Mouse (Mus musculus) left cerebral cortex, postnatal 25 days (tissue): ENCODE results near the gene Fbxo2. TPM values are rescaled to one million over a fixed set of nuclear protein-coding genes. Genes with fewer than 3 reads are reported as not detected.

Experiments used
- DNase-seq, 2 experiments: peaks; one replicate each; pipeline ENCODE4 v3.0.0; 2022; ENCODE audit warnings: low spot score in 2 of 2, mixed read lengths in 1 of 2
- intact Hi-C: fragments of 180-260 bp; cut with DNase I; formaldehyde crosslinking; loops from one replicate; pipeline ENCODE4 v1.15.1; 2025
- total RNA-seq, 2 experiments: library from RNA; stranded (reverse); gene quantifications; 2 replicates each; pipeline ENCODE4 v1.2.3; 2021

Gene Fbxo2
- total RNA-seq, 2 experiments from 2014 or later = 86.8 to 87.2 TPM

DNA sequence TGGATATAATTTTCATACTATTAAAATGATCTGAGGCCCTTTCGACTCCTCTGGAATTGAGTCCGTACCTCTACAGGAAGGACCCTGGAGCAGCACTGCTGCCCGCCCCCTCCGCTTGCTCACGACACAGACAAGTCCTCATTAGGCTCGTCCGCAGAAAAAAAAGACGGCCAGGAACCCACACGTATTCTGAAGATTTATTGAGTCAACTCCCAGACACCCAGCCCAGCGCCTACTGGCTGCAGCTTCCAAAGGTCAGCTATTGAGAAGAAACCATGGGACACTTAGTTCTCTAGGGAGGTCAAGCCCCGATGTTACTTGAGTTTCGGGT, 20.7 kb upstream of the Fbxo2 start:
- no peak for DNase-seq
- intact Hi-C loops = loop anchor here (2.0 kb wide), 1 partner anchor 21 kb away; the partner anchor contains the start of genes Fbxo2 and Fbxo44

DNA sequence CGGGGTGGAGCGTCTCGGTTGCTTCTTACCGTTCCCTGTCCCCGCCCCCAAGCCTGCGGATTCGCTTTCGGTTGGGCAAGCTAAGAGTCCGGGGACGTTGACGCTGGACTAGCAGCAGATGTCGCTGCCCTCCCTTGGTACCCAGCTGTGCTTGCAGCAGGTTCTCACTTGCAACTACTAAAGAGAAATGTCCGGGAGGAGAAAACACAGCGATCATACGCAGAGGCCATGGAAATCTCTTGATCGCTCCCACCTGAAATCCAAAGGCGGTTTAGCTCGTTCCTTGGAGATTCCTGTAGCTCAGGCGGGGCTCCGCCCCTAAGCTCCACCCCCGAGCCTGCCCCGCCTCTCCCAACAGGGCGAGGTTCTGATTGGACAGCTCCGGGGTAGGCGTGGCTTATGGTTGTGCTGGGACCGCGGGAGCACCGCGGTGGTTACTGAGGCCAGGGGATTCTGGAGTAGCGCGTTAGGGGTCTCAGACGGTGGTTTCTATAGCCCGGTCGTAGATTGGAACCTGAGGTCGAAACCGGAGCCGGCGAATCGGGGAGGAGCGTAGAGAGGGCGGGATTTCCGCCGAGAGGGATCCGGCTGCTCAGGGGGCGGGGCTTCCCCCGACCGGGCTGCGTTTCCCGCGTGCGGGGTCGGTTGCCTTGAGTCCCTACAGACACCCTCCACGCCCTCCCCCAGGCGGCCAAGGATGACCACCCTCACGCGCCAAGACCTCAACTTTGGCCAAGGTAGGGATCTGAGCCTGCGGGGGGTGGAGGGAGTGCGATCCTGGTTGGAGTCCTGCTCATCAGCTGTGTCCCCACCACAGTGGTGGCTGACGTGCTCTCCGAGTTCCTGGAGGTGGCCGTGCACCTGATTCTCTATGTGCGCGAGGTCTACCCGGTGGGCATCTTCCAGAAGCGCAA, 20.1 kb upstream of the Fbxo2 start:
- intact Hi-C loops = loop anchor here (2.0 kb wide), 1 partner anchor 20 kb away; the partner anchor contains the start of genes Fbxo2 and Fbxo44
- DNase-seq = peak; percentile 93 to 95

DNA sequence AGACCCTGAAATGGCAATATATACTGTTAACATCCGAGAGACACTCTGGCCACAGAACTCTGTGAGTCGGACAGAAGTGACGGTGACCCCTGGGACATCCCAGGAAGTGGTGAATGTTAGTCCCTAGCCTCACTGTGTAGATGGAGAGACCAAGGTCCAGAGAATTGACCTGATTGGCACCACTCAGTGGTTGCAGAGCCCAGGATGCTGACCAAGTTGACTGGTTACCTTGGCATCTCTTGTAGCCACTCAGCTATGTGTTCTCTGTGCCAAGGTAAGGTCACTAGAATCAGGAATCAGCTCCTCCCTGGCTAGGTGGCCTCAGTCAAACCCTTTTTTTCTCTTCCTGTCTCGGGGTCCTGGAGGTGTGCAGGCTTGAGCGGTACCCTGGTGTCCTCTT, 16.7 kb upstream of the Fbxo2 start:
- intact Hi-C loops = no loop called here
- DNase-seq = no peak

- intact Hi-C loops = no loop called here
- no peak for DNase-seq
Observed at GRCm38 (mm10) chr4:148147714-148148113, 12.7 kb upstream of the Fbxo2 start.

DNA sequence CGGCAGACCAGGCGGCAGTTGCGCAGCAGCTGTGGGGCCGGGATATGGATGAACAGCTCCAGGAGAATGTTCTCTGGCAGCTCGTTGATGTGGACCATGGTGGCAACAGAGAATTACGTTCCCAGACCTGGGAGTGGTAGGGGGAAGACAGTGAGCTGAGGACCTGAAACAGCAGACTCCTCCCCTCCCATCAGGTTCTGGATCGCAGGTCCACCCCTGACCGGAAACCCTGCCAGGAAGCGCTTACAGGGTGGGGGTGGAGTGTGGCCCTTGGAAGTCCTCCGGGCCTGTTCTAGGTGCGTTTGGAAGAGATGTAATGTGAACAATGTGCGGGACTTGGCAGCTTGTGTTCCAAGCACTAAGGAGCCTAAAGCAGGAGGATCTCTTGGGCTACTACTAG, 10.9 kb upstream of the Fbxo2 start:
- no peak for DNase-seq
- intact Hi-C loops = no loop called here

GRCm38 (mm10) chr4:148150242-148150641, 10.2 kb upstream of the Fbxo2 start:
- intact Hi-C loops = no loop called here
- DNase-seq = no peak

GRCm38 (mm10) chr4:148150953-148151266, 9.5 kb upstream of the Fbxo2 start:
- DNase-seq = no peak
- intact Hi-C loops = no loop called here

GRCm38 (mm10) chr4:148151267-148152168, 8.9 kb upstream of the Fbxo2 start, which contains the start of gene Fbxo6:
Gene Fbxo6, minus strand, starts transcription at chr4:148152140.
- intact Hi-C loops = no loop called here
- peak; percentile 83 to 91 for DNase-seq

DNA sequence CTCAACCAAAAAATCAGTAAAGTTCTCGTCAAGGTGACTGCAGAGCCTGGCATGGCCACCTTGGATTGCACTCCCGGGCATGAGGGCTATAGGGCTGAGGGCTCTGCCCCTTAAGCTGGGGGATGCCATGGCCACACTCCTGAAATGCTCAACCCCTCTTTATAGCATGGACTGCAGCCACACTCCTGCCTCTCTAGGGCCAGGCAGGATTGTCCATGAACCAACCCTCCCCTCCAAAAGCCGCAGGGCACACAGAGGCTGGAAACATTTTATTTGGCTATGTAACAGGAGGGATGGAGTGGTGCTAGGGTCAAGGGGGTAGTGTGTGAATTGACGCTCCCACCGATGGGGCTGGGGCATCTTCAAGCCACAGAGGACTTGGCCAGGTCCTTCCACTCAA, 7.9 kb upstream of the Fbxo2 start:
- DNase-seq = no peak
- intact Hi-C loops = no loop called here

- DNase-seq = no peak
- intact Hi-C loops = no loop called here
Observed at GRCm38 (mm10) chr4:148154006-148154405, 6.4 kb upstream of the Fbxo2 start.

GRCm38 (mm10) chr4:148154982-148155381, 5.4 kb upstream of the Fbxo2 start:
- intact Hi-C loops = no loop called here
- DNase-seq = peak; percentile 49 to 56

GRCm38 (mm10) chr4:148158436-148159348, 1.7 kb upstream of the Fbxo2 start:
- intact Hi-C loops = no loop called here
- DNase-seq = peak; percentile 52 to 64

DNA sequence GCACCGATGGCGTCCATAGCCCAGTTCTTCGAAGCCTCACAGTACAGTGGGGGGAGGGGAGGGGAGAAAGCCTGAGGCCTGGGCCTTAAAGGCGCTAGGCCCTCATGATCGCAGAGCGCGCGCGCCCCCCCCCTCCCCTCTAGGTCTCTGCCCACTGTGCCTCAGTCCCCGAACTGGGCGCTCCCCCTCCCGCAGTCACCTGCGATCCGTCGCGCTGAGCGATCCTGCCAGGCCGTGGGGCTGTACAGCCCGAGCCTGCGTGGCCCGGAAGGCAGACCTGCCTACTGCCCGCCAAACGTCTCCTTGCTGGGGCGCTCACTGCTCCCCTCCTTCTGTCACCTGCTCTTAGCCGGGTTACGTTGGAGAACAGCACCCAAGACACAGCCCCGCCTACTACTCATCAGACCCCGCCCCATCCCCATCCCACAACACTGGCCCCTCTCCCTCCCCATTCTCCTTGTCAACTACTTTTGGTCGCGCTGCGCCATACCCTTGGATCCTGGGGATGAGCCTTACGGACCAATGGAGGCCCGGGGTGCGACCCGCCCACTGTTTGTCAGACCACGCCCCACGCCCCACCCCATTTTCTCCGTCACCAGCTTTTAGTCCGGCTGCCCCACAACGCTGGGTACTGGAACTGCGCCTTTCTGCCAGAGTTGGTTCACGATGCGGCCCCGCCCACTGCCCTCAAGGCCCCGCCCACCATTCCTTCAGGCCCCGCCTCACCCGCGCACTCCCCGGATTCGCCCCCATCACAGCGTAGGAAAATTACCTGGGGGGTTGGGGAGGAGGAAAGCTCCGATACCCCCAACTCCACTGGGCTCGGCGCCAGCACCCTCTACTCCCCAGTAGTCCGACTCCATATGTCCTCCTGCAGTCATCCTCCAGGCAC, 631 bp upstream of the Fbxo2 start:
- DNase-seq = peak; percentile 98 to 100
- intact Hi-C loops = loop anchor here (2.0 kb wide), 1 partner anchor 19 kb away; no protein-coding TSS in a partner anchor

- peak; percentile 82 for DNase-seq
- intact Hi-C loops = loop anchor here (1.0 kb wide), 1 partner anchor 50 kb away; no protein-coding TSS in a partner anchor
Observed at GRCm38 (mm10) chr4:148164002-148164439, 3.6 kb downstream of the Fbxo2 start.

DNA sequence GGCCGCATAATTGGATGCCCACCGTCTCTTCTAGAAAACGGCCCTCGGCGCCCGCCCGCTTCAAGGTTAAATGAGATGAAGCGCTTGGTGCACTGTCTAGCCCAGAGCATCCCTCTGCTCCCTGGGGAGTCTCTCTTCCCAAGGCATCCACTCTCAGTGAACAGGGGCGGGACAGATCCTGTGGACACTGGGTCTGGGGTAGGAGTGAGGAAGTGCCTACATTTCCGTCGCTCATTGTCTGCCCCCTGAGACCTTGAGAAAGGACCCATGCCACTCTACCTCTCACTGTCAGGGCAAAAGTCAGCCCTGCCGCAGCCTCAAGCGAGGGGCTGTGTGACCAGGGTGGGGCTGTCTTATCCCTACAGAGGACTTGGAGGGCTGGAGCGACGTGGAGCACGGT, 4.0 kb downstream of the Fbxo2 start:
- DNase-seq = no peak
- intact Hi-C loops = loop anchor here (1.0 kb wide), 1 partner anchor 50 kb away; no protein-coding TSS in a partner anchor

DNA sequence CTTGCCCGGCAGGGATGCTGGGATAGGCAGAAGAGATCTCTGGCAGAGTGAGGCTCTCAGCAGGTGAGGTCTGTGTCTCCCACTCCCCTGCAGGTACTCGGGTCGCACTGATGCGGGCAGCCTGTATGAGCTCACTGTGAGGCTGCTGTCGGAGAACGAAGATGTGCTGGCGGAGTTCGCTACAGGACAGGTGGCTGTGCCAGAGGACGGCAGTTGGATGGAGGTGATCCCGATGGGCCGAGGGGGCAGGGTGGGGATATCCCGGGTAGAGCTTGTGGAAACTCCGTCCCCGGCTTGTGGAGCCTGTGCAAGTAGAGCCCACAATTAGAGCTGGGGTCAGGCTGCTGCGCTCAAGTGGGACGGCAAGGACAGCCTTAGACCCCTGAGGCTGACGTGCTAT, 5.1 kb downstream of the Fbxo2 start:
- DNase-seq = no peak
- intact Hi-C loops = no loop called here

DNA sequence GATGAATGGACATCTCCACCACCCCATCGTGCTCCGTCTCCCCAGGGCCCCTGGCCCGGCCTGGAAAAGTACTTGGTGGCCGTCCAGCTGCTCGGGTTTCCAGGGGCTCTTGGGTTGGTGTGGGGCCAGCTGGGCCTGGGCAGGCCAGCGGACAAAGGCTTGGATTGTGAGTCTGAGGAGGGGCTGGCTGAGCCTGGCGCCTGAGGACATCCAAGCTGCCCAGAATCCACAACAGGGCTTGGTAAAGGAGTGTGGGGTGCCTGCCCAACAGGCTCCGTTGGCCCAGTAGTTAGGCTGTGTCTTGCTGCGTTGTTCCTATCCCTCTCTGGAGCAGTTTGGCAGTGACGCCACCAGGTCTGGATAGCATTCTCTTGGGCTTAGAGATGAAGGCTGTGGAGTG, 6.0 kb downstream of the Fbxo2 start:
- intact Hi-C loops = no loop called here

DNA sequence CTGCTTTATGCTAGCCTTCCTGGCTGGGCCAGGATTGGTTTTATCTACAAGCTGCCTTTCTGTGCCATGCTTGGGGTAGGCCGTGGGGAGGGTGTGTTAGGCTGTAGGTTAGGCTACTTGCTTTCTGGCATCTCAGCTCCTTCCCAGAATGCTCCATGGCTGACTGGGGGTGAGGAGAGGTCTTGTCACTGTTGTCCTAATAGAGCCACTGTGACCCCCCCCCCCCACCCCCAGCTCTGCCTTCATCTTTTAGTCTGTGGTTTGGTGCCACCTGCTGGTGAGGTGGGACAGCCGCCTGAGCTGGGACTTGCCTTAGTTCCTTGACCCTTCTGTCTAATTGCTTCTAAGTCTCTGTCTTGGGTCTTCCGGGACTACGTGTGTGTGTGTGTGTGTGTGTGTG, 6.6 kb downstream of the Fbxo2 start:
- peak; percentile 64 to 69 for DNase-seq
- intact Hi-C loops = no loop called here

More for the DNA sequence above, 6.0 kb downstream of the Fbxo2 start:
- peak; percentile 69 to 83 for DNase-seq
